Mouse (Mus musculus): ENCODE measurements around the gene Ifnk.

- TF ChIP-seq CTCF (IDR thresholded peaks at IDR 0.05; ENCODE audit: control insufficient read depth, insufficient read depth, insufficient read length) = no peak
- no peak for TF ChIP-seq USF1 (IDR thresholded peaks at IDR 0.05; ENCODE audit: low read depth)
- TF ChIP-seq MAX (IDR thresholded peaks at IDR 0.05) = no peak
- TF ChIP-seq CEBPB (IDR thresholded peaks at IDR 0.05; ENCODE audit: low read depth) = no peak
- no peak for TF ChIP-seq MYOG (IDR thresholded peaks at IDR 0.05; ENCODE audit: control insufficient read depth, extremely low read depth, insufficient read length)
- no peak for TF ChIP-seq MYOD1 (IDR thresholded peaks at IDR 0.05; ENCODE audit: control insufficient read depth, insufficient read length, low read depth)
These were observed 6.0 kb downstream of the Ifnk start for GRCm38 (mm10) chr4:35157815-35158214.
